Mouse (Mus musculus): Measurements from ENCODE around the gene Nufip2. TPM values are rescaled to one million over a fixed set of nuclear protein-coding genes. Genes with fewer than 3 reads are reported as not detected.
A peak's percentile ranks its signal among the peaks of the same experiment; 100 is the strongest.

Gene Nufip2
- polyA plus RNA-seq, 1 experiment from 2014 or later: 6.5 TPM

- no peak overlapping the region for H3K4me3 ChIP-seq (ENCODE audit: low read depth, low read length)
- no peak overlapping the region for H3K4me2 ChIP-seq (ENCODE audit: low read depth, low read length)
- peaks cover 20% of the 10 kb centered on the region for H3K4me1 ChIP-seq (ENCODE audit: control insufficient read depth, insufficient read depth, low read length)
- no peak overlapping the region for H3K27ac ChIP-seq (replicated peaks; ENCODE audit: low read depth, low read length)
- DNase-seq (ENCODE audit: low spot score) (no peak), ATAC-seq (ENCODE audit: low read depth) (no peak)
- H3K9ac ChIP-seq (ENCODE audit: low read depth, low read length): no peak overlapping the region
- no peaks in the 10 kb centered on the region for H3K27me3 ChIP-seq (replicated peaks; ENCODE audit: control insufficient read depth, insufficient read depth, low read length)
- H3K9me3 ChIP-seq (ENCODE audit: control insufficient read depth, low read length): no peaks in the 10 kb centered on the region
- no peaks in the 10 kb centered on the region for H3K36me3 ChIP-seq (ENCODE audit: control insufficient read depth, insufficient read depth, low read length)
- 75% methylated on average over 4 of the region's 4 CpGs for whole genome bisulfite sequencing
These were observed 83.5 kb downstream of the Nufip2 start for GRCm38 (mm10) chr11:77769496-77769895.

GRCm38 (mm10) chr11:77770346-77770745, 84.4 kb downstream of the Nufip2 start:
- Histone ChIP-seq H3K4me3 (ENCODE audit: low read depth, low read length) (no peak overlapping the region), H3K9me3 (ENCODE audit: control insufficient read depth, low read length) (no peaks in the 10 kb centered on the region), H3K9ac (ENCODE audit: low read depth, low read length) (no peak overlapping the region), H3K27me3 (replicated peaks; ENCODE audit: control insufficient read depth, insufficient read depth, low read length) (no peaks in the 10 kb centered on the region), H3K36me3 (ENCODE audit: control insufficient read depth, insufficient read depth, low read length) (no peaks in the 10 kb centered on the region), H3K4me1 (ENCODE audit: control insufficient read depth, insufficient read depth, low read length) (peaks cover 14% of the 10 kb centered on the region), H3K4me2 (ENCODE audit: low read depth, low read length) (no peak overlapping the region), H3K27ac (replicated peaks; ENCODE audit: low read depth, low read length) (no peak overlapping the region)
- WGBS: 79% methylated on average over 8 of the region's 8 CpGs
- ATAC-seq (ENCODE audit: low read depth): no peak
- DNase-seq (ENCODE audit: low spot score): no peak

GRCm38 (mm10) chr11:77771879-77772713, 86.1 kb downstream of the Nufip2 start:
- ATAC-seq (ENCODE audit: low read depth): no peak
- no peak overlapping the region; the same call in 1 of the 2 replicates for H3K27ac ChIP-seq (replicated peaks; ENCODE audit: low read depth, low read length)
- no peak for DNase-seq (ENCODE audit: low spot score)
- no peaks in the 10 kb centered on the region for H3K36me3 ChIP-seq (ENCODE audit: control insufficient read depth, insufficient read depth, low read length)
- H3K9me3 ChIP-seq (ENCODE audit: control insufficient read depth, low read length): no peaks in the 10 kb centered on the region
- H3K4me3 ChIP-seq (ENCODE audit: low read depth, low read length): no peak overlapping the region
- no peak overlapping the region for H3K4me2 ChIP-seq (ENCODE audit: low read depth, low read length)
- WGBS: 54% methylated on average over 8 of the region's 8 CpGs
- H3K9ac ChIP-seq (ENCODE audit: low read depth, low read length): no peak overlapping the region
- H3K4me1 ChIP-seq (ENCODE audit: control insufficient read depth, insufficient read depth, low read length): no peaks in the 10 kb centered on the region
- H3K27me3 ChIP-seq (replicated peaks; ENCODE audit: control insufficient read depth, insufficient read depth, low read length): no peaks in the 10 kb centered on the region

GRCm38 (mm10) chr11:77775701-77776400, 89.9 kb downstream of the Nufip2 start:
- ATAC-seq (ENCODE audit: low read depth) (no peak), DNase-seq (ENCODE audit: low spot score) (peak; percentile 14)
- WGBS: 24% methylated on average over 9 of the region's 9 CpGs
- no peaks in the 10 kb centered on the region for H3K4me1 ChIP-seq (ENCODE audit: control insufficient read depth, insufficient read depth, low read length)
- H3K9me3 ChIP-seq (ENCODE audit: control insufficient read depth, low read length): no peaks in the 10 kb centered on the region
- H3K4me3 ChIP-seq (ENCODE audit: low read depth, low read length): no peak overlapping the region
- H3K27ac ChIP-seq (replicated peaks; ENCODE audit: low read depth, low read length): no peak overlapping the region; the same call in 1 of the 2 replicates
- peaks cover 21% of the 10 kb centered on the region; the same call in 1 of the 2 replicates for H3K36me3 ChIP-seq (ENCODE audit: control insufficient read depth, insufficient read depth, low read length)
- no peak overlapping the region for H3K9ac ChIP-seq (ENCODE audit: low read depth, low read length)
- no peaks in the 10 kb centered on the region for H3K27me3 ChIP-seq (replicated peaks; ENCODE audit: control insufficient read depth, insufficient read depth, low read length)
- H3K4me2 ChIP-seq (ENCODE audit: low read depth, low read length): no peak overlapping the region

- WGBS: 89% methylated on average over 17 of the region's 17 CpGs
- Histone ChIP-seq H3K27ac (replicated peaks; ENCODE audit: low read depth, low read length) (no peak overlapping the region), H3K9ac (ENCODE audit: low read depth, low read length) (no peak overlapping the region), H3K36me3 (ENCODE audit: control insufficient read depth, insufficient read depth, low read length) (peaks cover 21% of the 10 kb centered on the region; the same call in 1 of the 2 replicates), H3K9me3 (ENCODE audit: control insufficient read depth, low read length) (no peaks in the 10 kb centered on the region), H3K4me3 (ENCODE audit: low read depth, low read length) (no peak overlapping the region), H3K4me2 (ENCODE audit: low read depth, low read length) (no peak overlapping the region), H3K27me3 (replicated peaks; ENCODE audit: control insufficient read depth, insufficient read depth, low read length) (no peaks in the 10 kb centered on the region), H3K4me1 (ENCODE audit: control insufficient read depth, insufficient read depth, low read length) (no peaks in the 10 kb centered on the region)
- no peak for DNase-seq (ENCODE audit: low spot score)
- ATAC-seq (ENCODE audit: low read depth): no peak
These were observed 91.5 kb downstream of the Nufip2 start for GRCm38 (mm10) chr11:77777436-77777835.

- Histone ChIP-seq H3K4me1 (ENCODE audit: control insufficient read depth, insufficient read depth, low read length) (peaks cover 2% of the 10 kb centered on the region), H3K4me3 (ENCODE audit: low read depth, low read length) (no peak overlapping the region), H3K4me2 (ENCODE audit: low read depth, low read length) (no peak overlapping the region), H3K9ac (ENCODE audit: low read depth, low read length) (no peak overlapping the region), H3K9me3 (ENCODE audit: control insufficient read depth, low read length) (no peaks in the 10 kb centered on the region), H3K27me3 (replicated peaks; ENCODE audit: control insufficient read depth, insufficient read depth, low read length) (no peaks in the 10 kb centered on the region), H3K27ac (replicated peaks; ENCODE audit: low read depth, low read length) (no peak overlapping the region), H3K36me3 (ENCODE audit: control insufficient read depth, insufficient read depth, low read length) (peaks cover 21% of the 10 kb centered on the region; the same call in 1 of the 2 replicates)
- DNase-seq (ENCODE audit: low spot score) (no peak), ATAC-seq (ENCODE audit: low read depth) (no peak)
- WGBS: 95% methylated on average over 17 of the region's 17 CpGs
These were observed 92.0 kb downstream of the Nufip2 start for GRCm38 (mm10) chr11:77777937-77778336.

DNA sequence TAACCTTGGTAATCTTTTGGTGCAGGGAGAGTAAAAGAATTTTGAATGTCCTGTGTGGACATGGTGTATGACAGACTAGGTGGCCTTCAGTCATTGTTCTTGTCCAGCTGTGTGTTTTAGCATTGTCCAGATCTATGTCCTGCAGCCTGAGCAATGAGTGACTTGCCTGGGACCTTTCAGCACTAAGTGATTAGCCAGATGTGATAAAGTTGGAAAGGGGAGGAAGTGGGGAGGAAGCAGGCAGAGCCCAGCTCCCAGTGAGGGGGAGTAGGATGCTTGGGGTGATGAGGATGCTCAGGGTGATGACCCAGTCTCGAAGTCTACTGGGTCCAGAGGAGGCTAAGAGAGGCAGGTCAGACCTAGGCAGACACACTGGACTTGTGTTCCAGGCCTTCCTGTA, 93.3 kb downstream of the Nufip2 start:
- ATAC-seq (ENCODE audit: low read depth): no peak

GRCm38 (mm10) chr11:77781088-77781487, 95.1 kb downstream of the Nufip2 start:
- WGBS: 82% methylated on average over 7 of the region's 7 CpGs
- Histone ChIP-seq H3K9me3 (ENCODE audit: control insufficient read depth, low read length) (no peaks in the 10 kb centered on the region), H3K4me2 (ENCODE audit: low read depth, low read length) (no peak overlapping the region), H3K9ac (ENCODE audit: low read depth, low read length) (no peak overlapping the region), H3K27me3 (replicated peaks; ENCODE audit: control insufficient read depth, insufficient read depth, low read length) (no peaks in the 10 kb centered on the region), H3K36me3 (ENCODE audit: control insufficient read depth, insufficient read depth, low read length) (peaks cover 21% of the 10 kb centered on the region; the same call in 1 of the 2 replicates), H3K27ac (replicated peaks; ENCODE audit: low read depth, low read length) (no peak overlapping the region), H3K4me1 (ENCODE audit: control insufficient read depth, insufficient read depth, low read length) (peaks cover 33% of the 10 kb centered on the region), H3K4me3 (ENCODE audit: low read depth, low read length) (no peak overlapping the region)
- no peak for ATAC-seq (ENCODE audit: low read depth)
- no peak for DNase-seq (ENCODE audit: low spot score)

More for the DNA sequence above, 93.3 kb downstream of the Nufip2 start:
- Histone ChIP-seq H3K27me3 (replicated peaks; ENCODE audit: control insufficient read depth, insufficient read depth, low read length) (no peaks in the 10 kb centered on the region), H3K9ac (ENCODE audit: low read depth, low read length) (no peak overlapping the region), H3K9me3 (ENCODE audit: control insufficient read depth, low read length) (no peaks in the 10 kb centered on the region), H3K4me2 (ENCODE audit: low read depth, low read length) (no peak overlapping the region), H3K36me3 (ENCODE audit: control insufficient read depth, insufficient read depth, low read length) (peaks cover 21% of the 10 kb centered on the region; the same call in 1 of the 2 replicates), H3K4me1 (ENCODE audit: control insufficient read depth, insufficient read depth, low read length) (peaks cover 15% of the 10 kb centered on the region), H3K4me3 (ENCODE audit: low read depth, low read length) (no peak overlapping the region), H3K27ac (replicated peaks; ENCODE audit: low read depth, low read length) (no peak overlapping the region)
- 57% methylated on average over 1 of the region's 1 CpGs for WGBS
- DNase-seq (ENCODE audit: low spot score): no peak
